In genomic region chr1:135373171-135373677, GRCm38 (mm10) we compare ENCODE assay signal across 11 mouse cellular contexts. TPM values are rescaled to one million over a fixed set of nuclear protein-coding genes. Genes with fewer than 3 reads are reported as not detected.
DNase-seq lines count a peak whose midpoint lies in the region; ATAC-seq and TF ChIP-seq lines count a peak whose summit lies in the region.
"Had no signal": no experiment of that assay in that cellular context is flagged by ENCODE, and none has a peak within 500 bp of the region (broad histone marks: within the 10 kb centered on the region; RNA-seq: fewer than 3 reads in every experiment).

No protein-coding gene starts in this region.

- peaks cover 49% of the 10 kb centered on the region for H3K4me1 ChIP-seq in heart, embryonic 13.5 days
- peaks cover 17% of the 10 kb centered on the region for H3K4me1 ChIP-seq in embryonic facial prominence, embryonic 12.5 days
- peaks cover 53% of the 10 kb centered on the region for H3K4me1 ChIP-seq in hindbrain, embryonic 13.5 days (replicated peaks)
- peaks cover 16% of the 10 kb centered on the region; the same call in 1 of the 2 replicates for H3K4me1 ChIP-seq in midbrain, postnatal 0 days (ENCODE audit: insufficient read depth, low read length)
- H3K4me1 ChIP-seq in heart, adult 2 months (ENCODE audit: control insufficient read depth, insufficient read depth, low read length), result peaks cover 2% of the 10 kb centered on the region; the same call in 1 of the 2 replicates

- no peaks in the 10 kb centered on the region for H3K9me3 ChIP-seq in heart, embryonic 13.5 days
- no peaks in the 10 kb centered on the region for H3K9me3 ChIP-seq in embryonic facial prominence, embryonic 12.5 days
- H3K9me3 ChIP-seq in hindbrain, embryonic 13.5 days, result no peaks in the 10 kb centered on the region
- no peaks in the 10 kb centered on the region for H3K9me3 ChIP-seq in midbrain, postnatal 0 days (ENCODE audit: low read length)

- H3K4me3 ChIP-seq in heart, embryonic 13.5 days, result no peak overlapping the region
- no peak overlapping the region for H3K4me3 ChIP-seq in embryonic facial prominence, embryonic 12.5 days
- H3K4me3 ChIP-seq in hindbrain, embryonic 13.5 days, result peak overlapping the region; percentile 28
- H3K4me3 ChIP-seq in midbrain, postnatal 0 days (ENCODE audit: low read depth, low read length), result peak overlapping the region; percentile 27
- H3K4me3 ChIP-seq in heart, adult 2 months, result no peak overlapping the region
- H3K4me3 ChIP-seq: erythroblast, embryonic 14.5 days had no signal

- TF ChIP-seq POLR2A in heart, adult 2 months (IDR thresholded peaks at IDR 0.05; ENCODE audit: insufficient read depth, low read depth, low read length), result no peak

- no peak overlapping the region for H3K27ac ChIP-seq in heart, embryonic 13.5 days (replicated peaks)
- no peak overlapping the region for H3K27ac ChIP-seq in embryonic facial prominence, embryonic 12.5 days
- H3K27ac ChIP-seq in hindbrain, embryonic 13.5 days, result no peak overlapping the region
- no peak overlapping the region for H3K27ac ChIP-seq in midbrain, postnatal 0 days (ENCODE audit: low read depth, low read length)
- no peak overlapping the region for H3K27ac ChIP-seq in heart, adult 2 months
- H3K27ac ChIP-seq: macrophage had no signal

- H3K27me3 ChIP-seq in heart, embryonic 13.5 days (replicated peaks), result peaks cover 19% of the 10 kb centered on the region
- no peaks in the 10 kb centered on the region for H3K27me3 ChIP-seq in embryonic facial prominence, embryonic 12.5 days
- no peaks in the 10 kb centered on the region for H3K27me3 ChIP-seq in hindbrain, embryonic 13.5 days
- no peaks in the 10 kb centered on the region for H3K27me3 ChIP-seq in midbrain, postnatal 0 days (ENCODE audit: insufficient read depth, low read length)
- H3K27me3 ChIP-seq in heart, adult 2 months (ENCODE audit: control insufficient read depth, insufficient read depth, low read length), result no peaks in the 10 kb centered on the region

- intact Hi-C loops in left cerebral cortex, postnatal 14 days (cut with DNase I), result loop anchor here (5.0 kb wide), 1 partner anchor 226 kb away; the partner anchor contains the start of gene Arl8a
- intact Hi-C loops in heart, adult 2 months (cut with DNase I), result no loop called here

- H3K4me2 ChIP-seq in heart, embryonic 13.5 days, result 0 out of 2 replicates have a peak overlapping the region, but pooled peaks have one; percentile 8
- 0 out of 2 replicates have a peak overlapping the region, but pooled peaks have one; percentile 0 for H3K4me2 ChIP-seq in embryonic facial prominence, embryonic 12.5 days (replicated peaks)
- H3K4me2 ChIP-seq in hindbrain, embryonic 13.5 days, result peak overlapping the region; percentile 84
- peak overlapping the region; percentile 49 for H3K4me2 ChIP-seq in midbrain, postnatal 0 days (ENCODE audit: low read depth, low read length, poor library complexity, severe bottlenecking)

- DNase-seq in heart, adult 9 months (ENCODE audit: low spot score in 2 of 2), result no peak
- DNase-seq in midbrain, postnatal 0 days (ENCODE audit: low spot score), result peak; percentile 36
- no peak for DNase-seq in left cerebral cortex, postnatal 14 days (ENCODE audit: low spot score in 2 of 2)
- no peak for DNase-seq in heart, adult 2 months
- DNase-seq: kidney, adult 8-10 months had no signal

- no peaks in the 10 kb centered on the region for H3K79me2 ChIP-seq in heart, adult 2 months (replicated peaks; ENCODE audit: control insufficient read depth, insufficient read depth, low read length)

- no peak for TF ChIP-seq CTCF in midbrain, postnatal 0 days (IDR thresholded peaks at IDR 0.05)
- no peak for TF ChIP-seq CTCF in heart, adult 2 months (IDR thresholded peaks at IDR 0.05)

- H3K36me3 ChIP-seq in heart, embryonic 13.5 days, result no peaks in the 10 kb centered on the region
- no peaks in the 10 kb centered on the region for H3K36me3 ChIP-seq in embryonic facial prominence, embryonic 12.5 days
- no peaks in the 10 kb centered on the region for H3K36me3 ChIP-seq in hindbrain, embryonic 13.5 days
- H3K36me3 ChIP-seq in midbrain, postnatal 0 days (ENCODE audit: insufficient read depth, low read length), result no peaks in the 10 kb centered on the region
- H3K36me3 ChIP-seq in heart, adult 2 months (ENCODE audit: control insufficient read depth, insufficient read depth, low read length), result no peaks in the 10 kb centered on the region

- ATAC-seq in heart, embryonic 13.5 days (ENCODE audit: extremely low read depth, insufficient number of reproducible peaks, low FRiP score, low TSS enrichment), result no peak
- no peak for ATAC-seq in embryonic facial prominence, embryonic 12.5 days (ENCODE audit: insufficient number of reproducible peaks, insufficient read depth, low FRiP score, low TSS enrichment)
- ATAC-seq in hindbrain, embryonic 13.5 days (ENCODE audit: low FRiP score), result no peak
- ATAC-seq in midbrain, postnatal 0 days (ENCODE audit: low FRiP score), result no peak
- ATAC-seq in megakaryocyte, adult 5-6 weeks (ENCODE audit: poor library complexity, severe bottlenecking), result no peak

- H3K9ac ChIP-seq in heart, embryonic 13.5 days, result no peak overlapping the region
- no peak overlapping the region for H3K9ac ChIP-seq in embryonic facial prominence, embryonic 12.5 days
- H3K9ac ChIP-seq in hindbrain, embryonic 13.5 days, result peak overlapping the region; percentile 58; the same call in 1 of the 2 replicates
- H3K9ac ChIP-seq in midbrain, postnatal 0 days (replicated peaks; ENCODE audit: low read length, poor library complexity, severe bottlenecking), result peak overlapping the region; percentile 46; the same call in 1 of the 2 replicates
- no peak overlapping the region for H3K9ac ChIP-seq in heart, adult 2 months (ENCODE audit: low read depth, low read length)

- 71% methylated on average over 4 of the region's 4 CpGs for WGBS in heart, embryonic 13.5 days
- WGBS in embryonic facial prominence, embryonic 12.5 days, result 68% methylated on average over 4 of the region's 4 CpGs
- WGBS in hindbrain, embryonic 13.5 days, result 69% methylated on average over 4 of the region's 4 CpGs
- 47% methylated on average over 4 of the region's 4 CpGs for WGBS in midbrain, postnatal 0 days
- WGBS in heart, adult 2 months, result 88% methylated on average over 4 of the region's 4 CpGs

- TF ChIP-seq EP300 in heart, adult 2 months (IDR thresholded peaks at IDR 0.05; ENCODE audit: insufficient read depth, low read depth, low read length), result no peak

RNA-seq across cellular contexts. Expression of gene Shisa4, which starts 1.8 kb away (rescaled TPM):
- polyA plus RNA-seq in heart, embryonic 13.5 days (2015; fragmentation: Nextera tagmentation; extraction: Ambion mirVana), result 27.5 and 30.8 TPM in 2 replicates
- polyA plus RNA-seq in embryonic facial prominence, embryonic 12.5 days (2016; fragmentation: Nextera tagmentation; extraction: Ambion mirVana), result 43.5 and 43.6 TPM in 2 replicates
- 84.2 and 89.9 TPM in 2 replicates for polyA plus RNA-seq in hindbrain, embryonic 13.5 days (2015; fragmentation: Nextera tagmentation; extraction: Ambion mirVana)
- total RNA-seq in midbrain, postnatal 0 days (2014; rRNA removed), result 129 and 133 TPM in 2 replicates
- 141 and 146 TPM in 2 replicates for polyA plus RNA-seq in midbrain, postnatal 0 days (2015; fragmentation: Nextera tagmentation; extraction: Ambion mirVana)
- total RNA-seq in left cerebral cortex, postnatal 14 days (2021), result 100 to 1,000 TPM; 159 to 165 TPM
- total RNA-seq in megakaryocyte, adult 5-6 weeks (2015), result not detected in 2 replicates
- 0.53 TPM in 1 of 2 replicates, not detected in the other for total RNA-seq in megakaryocyte, adult 5-6 weeks (2017)
- 1 to 10 TPM; 2.2 to 2.3 TPM for total RNA-seq in heart, adult 2 months (2021)
- 6.7 and 10.4 TPM in 2 replicates for polyA plus RNA-seq in heart, adult 2 months (2012; rRNA removed)
- polyA plus RNA-seq: erythroblast, embryonic 14.5 days had no signal

RNA-seq across cellular contexts. Expression of gene Lmod1, which starts 48.6 kb away (rescaled TPM):
- 1.2 and 1.4 TPM in 2 replicates for polyA plus RNA-seq in heart, embryonic 13.5 days (2015; fragmentation: Nextera tagmentation; extraction: Ambion mirVana)
- polyA plus RNA-seq in embryonic facial prominence, embryonic 12.5 days (2016; fragmentation: Nextera tagmentation; extraction: Ambion mirVana), result 0.50 and 0.87 TPM in 2 replicates
- polyA plus RNA-seq in hindbrain, embryonic 13.5 days (2015; fragmentation: Nextera tagmentation; extraction: Ambion mirVana), result 0.29 and 0.31 TPM in 2 replicates
- 0.16 TPM in 1 of 2 replicates, not detected in the other for total RNA-seq in midbrain, postnatal 0 days (2014; rRNA removed)
- 0.26 and 0.35 TPM in 2 replicates for polyA plus RNA-seq in midbrain, postnatal 0 days (2015; fragmentation: Nextera tagmentation; extraction: Ambion mirVana)
- total RNA-seq in left cerebral cortex, postnatal 14 days (2021), result under 1 TPM; 0.34 to 0.72 TPM
- total RNA-seq in megakaryocyte, adult 5-6 weeks (2015), result not detected in 2 replicates
- not detected in 2 replicates for total RNA-seq in megakaryocyte, adult 5-6 weeks (2017)
- total RNA-seq in heart, adult 2 months (2021), result 1 to 10 TPM; 3.7 to 4.7 TPM
- polyA plus RNA-seq in heart, adult 2 months (2012; rRNA removed), result 4.8 and 6.4 TPM in 2 replicates
- polyA plus RNA-seq: erythroblast, embryonic 14.5 days; macrophage had no signal

RNA-seq across cellular contexts. Expression of gene Ipo9, which starts 57.1 kb away (rescaled TPM):
- 76.6 and 80.2 TPM in 2 replicates for polyA plus RNA-seq in heart, embryonic 13.5 days (2015; fragmentation: Nextera tagmentation; extraction: Ambion mirVana)
- polyA plus RNA-seq in embryonic facial prominence, embryonic 12.5 days (2016; fragmentation: Nextera tagmentation; extraction: Ambion mirVana), result 183 and 189 TPM in 2 replicates
- 124 and 126 TPM in 2 replicates for polyA plus RNA-seq in hindbrain, embryonic 13.5 days (2015; fragmentation: Nextera tagmentation; extraction: Ambion mirVana)
- 88.7 and 128 TPM in 2 replicates for total RNA-seq in midbrain, postnatal 0 days (2014; rRNA removed)
- polyA plus RNA-seq in midbrain, postnatal 0 days (2015; fragmentation: Nextera tagmentation; extraction: Ambion mirVana), result 89.3 and 93.3 TPM in 2 replicates
- total RNA-seq in left cerebral cortex, postnatal 14 days (2021), result 100 to 1,000 TPM; 157 to 162 TPM
- total RNA-seq in megakaryocyte, adult 5-6 weeks (2015), result 33.6 and 47.9 TPM in 2 replicates
- 28.6 and 29.2 TPM in 2 replicates for total RNA-seq in megakaryocyte, adult 5-6 weeks (2017)
- 10 to 100 TPM; 31.9 to 35.3 TPM for total RNA-seq in heart, adult 2 months (2021)
- 40.8 and 64.6 TPM in 2 replicates for polyA plus RNA-seq in heart, adult 2 months (2012; rRNA removed)

RNA-seq across cellular contexts. Expression of gene Timm17a, which starts 59.6 kb away (rescaled TPM):
- 313 and 356 TPM in 2 replicates for polyA plus RNA-seq in heart, embryonic 13.5 days (2015; fragmentation: Nextera tagmentation; extraction: Ambion mirVana)
- polyA plus RNA-seq in embryonic facial prominence, embryonic 12.5 days (2016; fragmentation: Nextera tagmentation; extraction: Ambion mirVana), result 172 and 177 TPM in 2 replicates
- polyA plus RNA-seq in hindbrain, embryonic 13.5 days (2015; fragmentation: Nextera tagmentation; extraction: Ambion mirVana), result 145 and 164 TPM in 2 replicates
- 19.0 and 34.4 TPM in 2 replicates for total RNA-seq in midbrain, postnatal 0 days (2014; rRNA removed)
- polyA plus RNA-seq in midbrain, postnatal 0 days (2015; fragmentation: Nextera tagmentation; extraction: Ambion mirVana), result 165 and 166 TPM in 2 replicates
- 100 to 1,000 TPM; 187 to 189 TPM for total RNA-seq in left cerebral cortex, postnatal 14 days (2021)
- 55.0 and 67.3 TPM in 2 replicates for total RNA-seq in megakaryocyte, adult 5-6 weeks (2015)
- total RNA-seq in megakaryocyte, adult 5-6 weeks (2017), result 14.1 and 20.0 TPM in 2 replicates
- 100 to 1,000 TPM; 325 to 370 TPM for total RNA-seq in heart, adult 2 months (2021)
- 185 and 239 TPM in 2 replicates for polyA plus RNA-seq in heart, adult 2 months (2012; rRNA removed)

Comparison
In these comparisons a context has a peak if more than half of its experiments do, and no peak if none do; other contexts are left out.
1. H3K4me2 ChIP-seq: peak in every context shown above with its lines; median percentile 84 in hindbrain, embryonic 13.5 days; 49 in midbrain, postnatal 0 days; 8 in heart, embryonic 13.5 days; 0 in embryonic facial prominence, embryonic 12.5 days.
2. H3K4me3 ChIP-seq: peak in hindbrain, embryonic 13.5 days (single experiment) and midbrain, postnatal 0 days (single experiment); none in heart, embryonic 13.5 days (single experiment), embryonic facial prominence, embryonic 12.5 days (single experiment) and heart, adult 2 months (single experiment).
3. H3K9ac ChIP-seq: peak in hindbrain, embryonic 13.5 days (single experiment) and midbrain, postnatal 0 days (single experiment); none in heart, embryonic 13.5 days (single experiment), embryonic facial prominence, embryonic 12.5 days (single experiment) and heart, adult 2 months (single experiment).